Mouse (Mus musculus) testis, adult 2 months (tissue): ENCODE measurements around the gene Jam2. TPM values are rescaled to one million over a fixed set of nuclear protein-coding genes. Genes with fewer than 3 reads are reported as not detected.

ENCODE experiments used
- H3K27ac ChIP-seq: fragments of 200-500 bp; 2 replicates; pipeline ENCODE4 v1.5.1; 2012; ENCODE audit warnings: low read depth, low read length; ENCODE audit not compliant: control insufficient read depth, insufficient read depth
- H3K27me3 ChIP-seq: fragments of 200-500 bp; 2 replicates; pipeline ENCODE4 v1.6.1; 2012; ENCODE audit warnings: mild to moderate bottlenecking, low read length, moderate library complexity; ENCODE audit not compliant: control insufficient read depth, insufficient read depth
- H3K36me3 ChIP-seq: fragments of 200-500 bp; 2 replicates; pipeline ENCODE4 v1.6.1; 2012; ENCODE audit warnings: mild to moderate bottlenecking, low read length; ENCODE audit not compliant: control insufficient read depth, insufficient read depth
- H3K4me1 ChIP-seq: fragments of 200-500 bp; 2 replicates; pipeline ENCODE4 v1.6.1; 2012; ENCODE audit warnings: low read length; ENCODE audit not compliant: control insufficient read depth, insufficient read depth
- H3K4me3 ChIP-seq: fragments of 200-500 bp; 2 replicates; pipeline ENCODE4 v1.5.1; 2012; ENCODE audit warnings: low read depth, mild to moderate bottlenecking, low read length, moderate library complexity, mixed read lengths; ENCODE audit not compliant: control insufficient read depth
- CTCF ChIP-seq: fragments of 200-500 bp; IDR thresholded peaks from 2 replicates; pipeline ENCODE4 v1.5.1; 2012; ENCODE audit warnings: low read depth, mild to moderate bottlenecking, inconsistent platforms, low read length, moderate library complexity; ENCODE audit not compliant: control insufficient read depth, insufficient read depth, insufficient replicate concordance
- POLR2A ChIP-seq: fragments of 200-500 bp; IDR thresholded peaks from 2 replicates; pipeline ENCODE4 v1.6.1; 2012; ENCODE audit warnings: low read depth, mild to moderate bottlenecking, inconsistent platforms, low read length, moderate library complexity; ENCODE audit not compliant: control insufficient read depth
- polyA plus RNA-seq: library from polyadenylated mRNA; depleted of rRNA; stranded (reverse); fragments of >200 nt; gene quantifications from 2 replicates; pipeline ENCODE4 v1.2.3, GENCODE M21; 2012; rRNA removed

Jam2 gene
- polyA plus RNA-seq: 9.6 and 11.9 TPM in 2 replicates

GRCm38 (mm10) chr16:84774003-84774703 is at the start of gene Jam2:
Gene Jam2, plus strand, starts transcription at chr16:84774123.
- no peak for TF ChIP-seq POLR2A
- no peak for TF ChIP-seq CTCF
- H3K27ac ChIP-seq: peak within 1 kb of the TSS; percentile 7
- peak within 1 kb of the TSS; percentile 65 for H3K4me3 ChIP-seq
- H3K36me3 ChIP-seq: no peaks in the 10 kb centered on the region
- peaks cover 2% of the 10 kb centered on the region; the same call in 1 of the 2 replicates for H3K4me1 ChIP-seq
- no peaks in the 10 kb centered on the region for H3K27me3 ChIP-seq

GRCm38 (mm10) chr16:84734806-84735165 is 39.1 kb upstream of the Jam2 start:
- Histone ChIP-seq H3K4me3 (peak overlapping the region; percentile 97), H3K4me1 (peaks cover 7% of the 10 kb centered on the region), H3K27me3 (no peaks in the 10 kb centered on the region), H3K36me3 (no peaks in the 10 kb centered on the region; the same call in 1 of the 2 replicates), H3K27ac (peak overlapping the region; percentile 72)
- TF ChIP-seq POLR2A: no peak
- no peak for TF ChIP-seq CTCF

- H3K27me3 ChIP-seq: no peaks in the 10 kb centered on the region
- TF ChIP-seq CTCF: peak; percentile 76; the same call in 1 of the 2 replicates
- peak; percentile 94 for TF ChIP-seq POLR2A
- H3K4me1 ChIP-seq: peaks cover 7% of the 10 kb centered on the region
- no peaks in the 10 kb centered on the region; the same call in 1 of the 2 replicates for H3K36me3 ChIP-seq
- H3K4me3 ChIP-seq: peak within 1 kb of the TSS; percentile 97
- peak within 1 kb of the TSS; percentile 79 for H3K27ac ChIP-seq
Observed at GRCm38 (mm10) chr16:84735166-84736105, 38.5 kb upstream of the Jam2 start, which contains the start of gene Mrpl39. Gene Mrpl39, minus strand, starts transcription at chr16:84735742.

- no peaks in the 10 kb centered on the region for H3K36me3 ChIP-seq
- H3K27me3 ChIP-seq: no peaks in the 10 kb centered on the region
- H3K27ac ChIP-seq: no peak overlapping the region
- TF ChIP-seq CTCF (no peak), POLR2A (no peak)
- peaks cover 7% of the 10 kb centered on the region for H3K4me1 ChIP-seq
- no peak overlapping the region for H3K4me3 ChIP-seq
Observed at GRCm38 (mm10) chr16:84737358-84737757, 36.6 kb upstream of the Jam2 start.

GRCm38 (mm10) chr16:84744703-84745490 is 29.0 kb upstream of the Jam2 start:
- no peaks in the 10 kb centered on the region for H3K27me3 ChIP-seq
- H3K36me3 ChIP-seq: no peaks in the 10 kb centered on the region
- H3K4me3 ChIP-seq: no peak overlapping the region
- no peaks in the 10 kb centered on the region for H3K4me1 ChIP-seq
- H3K27ac ChIP-seq: peak overlapping the region; percentile 70
- no peak for TF ChIP-seq POLR2A
- no peak for TF ChIP-seq CTCF

GRCm38 (mm10) chr16:84745721-84746306 is 28.1 kb upstream of the Jam2 start:
- 0 out of 2 replicates have a peak overlapping the region, but pooled peaks have one; percentile 29 for H3K27ac ChIP-seq
- no peak for TF ChIP-seq POLR2A
- H3K4me1 ChIP-seq: no peaks in the 10 kb centered on the region
- no peaks in the 10 kb centered on the region for H3K27me3 ChIP-seq
- H3K4me3 ChIP-seq: no peak overlapping the region
- no peaks in the 10 kb centered on the region for H3K36me3 ChIP-seq
